In genomic region chr16:22704946-22705345, GRCm38 (mm10) we compare ENCODE assay signal across 15 mouse cellular contexts. TPM values are rescaled to one million over a fixed set of nuclear protein-coding genes. Genes with fewer than 3 reads are reported as not detected.
DNase-seq lines count a peak whose midpoint lies in the region; ATAC-seq and TF ChIP-seq lines count a peak whose summit lies in the region.
"Had no signal": no experiment of that assay in that cellular context is flagged by ENCODE, and none has a peak within 500 bp of the region (broad histone marks: within the 10 kb centered on the region; RNA-seq: fewer than 3 reads in every experiment).

No protein-coding gene starts in this region.

- 0 out of 2 replicates have a peak, but pooled peaks cover 4% of the 10 kb centered on the region for H3K4me1 ChIP-seq in hindbrain, postnatal 0 days (ENCODE audit: insufficient read depth, low read length)
- no peaks in the 10 kb centered on the region for H3K4me1 ChIP-seq in hindbrain, embryonic 16.5 days (ENCODE audit: control insufficient read depth, insufficient read depth, low read depth, low read length)
- H3K4me1 ChIP-seq in cerebellum, adult 2 months (ENCODE audit: control insufficient read depth, insufficient read depth, low read length): peaks cover 41% of the 10 kb centered on the region
- H3K4me1 ChIP-seq: limb, embryonic 15.5 days; megakaryocyte, embryonic 14.5 days had no signal

- DNase-seq in hindbrain, postnatal 0 days (ENCODE audit: low spot score): peak; percentile 25
- DNase-seq in cerebellum, adult 2 months: peak; percentile 93 to 97
- DNase-seq in heart, adult 18-20 months: peak; percentile 49 to 50
- DNase-seq in heart, postnatal 10 days: peak; percentile 24 to 56
- no peak for DNase-seq in urinary bladder, adult 2 months (ENCODE audit: low spot score)
- no peak for DNase-seq in testis, postnatal 10 days (ENCODE audit: low spot score)
- DNase-seq in kidney, postnatal 4 days: no peak
- DNase-seq: adrenal gland, postnatal 25 days; kidney, postnatal 36 days; lung, embryonic 14.5 days had no signal

- H3K9ac ChIP-seq in hindbrain, postnatal 0 days (replicated peaks; ENCODE audit: low read length): no peak overlapping the region
- H3K9ac ChIP-seq in hindbrain, embryonic 16.5 days (ENCODE audit: low read depth, low read length): no peak overlapping the region
- H3K9ac ChIP-seq: limb, embryonic 15.5 days; lung, embryonic 14.5 days had no signal

- TF ChIP-seq POLR2A in cerebellum, adult 2 months (IDR thresholded peaks at IDR 0.05; ENCODE audit: borderline replicate concordance, insufficient read depth, low read length): no peak

- no peak overlapping the region for H3K27ac ChIP-seq in hindbrain, postnatal 0 days
- H3K27ac ChIP-seq in hindbrain, embryonic 16.5 days (ENCODE audit: low read depth, low read length): no peak overlapping the region
- peak overlapping the region; percentile 88 for H3K27ac ChIP-seq in cerebellum, adult 2 months (ENCODE audit: insufficient read depth, low read length)
- H3K27ac ChIP-seq: limb, embryonic 15.5 days had no signal

- TF ChIP-seq CTCF in hindbrain, postnatal 0 days (IDR thresholded peaks at IDR 0.05; ENCODE audit: low read depth): no peak
- TF ChIP-seq CTCF in cerebellum, adult 2 months (IDR thresholded peaks at IDR 0.05; ENCODE audit: borderline replicate concordance, insufficient read depth, low read depth, low read length): peak; percentile 1; the same call in 1 of the 2 replicates

- whole genome bisulfite sequencing in hindbrain, postnatal 0 days: 52% methylated on average over 6 of the region's 6 CpGs
- WGBS in hindbrain, embryonic 16.5 days: 63% methylated on average over 6 of the region's 6 CpGs
- WGBS in cerebellum, adult 2 months: 4% methylated on average over 6 of the region's 6 CpGs

- no peak for ATAC-seq in hindbrain, postnatal 0 days
- no peak for ATAC-seq in hindbrain, embryonic 16.5 days
- ATAC-seq: intestine, postnatal 0 days had no signal

- no peaks in the 10 kb centered on the region for H3K27me3 ChIP-seq in hindbrain, postnatal 0 days (ENCODE audit: insufficient read depth, low read length)
- no peaks in the 10 kb centered on the region for H3K27me3 ChIP-seq in hindbrain, embryonic 16.5 days (replicated peaks; ENCODE audit: control insufficient read depth, insufficient read depth, low read length)
- no peaks in the 10 kb centered on the region for H3K27me3 ChIP-seq in cerebellum, adult 2 months (ENCODE audit: control insufficient read depth, insufficient read depth, low read length)
- H3K27me3 ChIP-seq: limb, embryonic 15.5 days had no signal

- H3K9me3 ChIP-seq in hindbrain, postnatal 0 days (ENCODE audit: low read length): no peaks in the 10 kb centered on the region
- no peaks in the 10 kb centered on the region for H3K9me3 ChIP-seq in hindbrain, embryonic 16.5 days (ENCODE audit: control insufficient read depth, low read length)
- H3K9me3 ChIP-seq: G1E; limb, embryonic 15.5 days; megakaryocyte, embryonic 14.5 days had no signal

- intact Hi-C loops in heart, postnatal 10 days (cut with DNase I): no loop called here

- no peak overlapping the region for H3K4me2 ChIP-seq in hindbrain, postnatal 0 days (ENCODE audit: low read depth, low read length)
- no peak overlapping the region for H3K4me2 ChIP-seq in hindbrain, embryonic 16.5 days (ENCODE audit: low read length)
- H3K4me2 ChIP-seq: limb, embryonic 15.5 days; lung, embryonic 14.5 days had no signal

- H3K4me3 ChIP-seq in hindbrain, postnatal 0 days (ENCODE audit: low read length): no peak overlapping the region
- no peak overlapping the region for H3K4me3 ChIP-seq in hindbrain, embryonic 16.5 days (ENCODE audit: low read length)
- H3K4me3 ChIP-seq in cerebellum, adult 2 months (replicated peaks; ENCODE audit: insufficient read depth, low read depth, low read length): no peak overlapping the region
- H3K4me3 ChIP-seq: limb, embryonic 15.5 days; megakaryocyte, embryonic 14.5 days had no signal

- H3K36me3 ChIP-seq in hindbrain, postnatal 0 days (ENCODE audit: insufficient read depth, low read length): no peaks in the 10 kb centered on the region
- no peaks in the 10 kb centered on the region for H3K36me3 ChIP-seq in hindbrain, embryonic 16.5 days (ENCODE audit: control insufficient read depth, insufficient read depth, low read length)
- H3K36me3 ChIP-seq: G1E; limb, embryonic 15.5 days had no signal

RNA-seq across cellular contexts. Expression of gene Dgkg, which starts 47.9 kb away (rescaled TPM):
- 10.3 and 12.5 TPM in 2 replicates for total RNA-seq in hindbrain, postnatal 0 days (2014; rRNA removed)
- polyA plus RNA-seq in hindbrain, postnatal 0 days (2015; fragmentation: Nextera tagmentation; extraction: Ambion mirVana): 6.1 and 6.5 TPM in 2 replicates
- polyA plus RNA-seq in hindbrain, embryonic 16.5 days (2015; fragmentation: Nextera tagmentation; extraction: Ambion mirVana): 6.7 and 6.9 TPM in 2 replicates
- 44.3 and 50.3 TPM in 2 replicates for polyA plus RNA-seq in cerebellum, adult 2 months (2012; rRNA removed)
- under 1 TPM; 0.28 to 0.35 TPM for total RNA-seq in heart, adult 18-20 months (2021)
- under 1 TPM; 0.62 to 0.84 TPM for total RNA-seq in heart, postnatal 10 days (2021)
- polyA plus RNA-seq in urinary bladder, adult 2 months (2012; rRNA removed): 0.52 and 0.81 TPM in 2 replicates
- polyA plus RNA-seq: G1E had no signal

Comparison
In these comparisons a context has a peak if more than half of its experiments do, and no peak if none do; other contexts are left out.
1. DNase-seq: peak in hindbrain, postnatal 0 days (single experiment), cerebellum, adult 2 months (2 of 2), heart, adult 18-20 months (2 of 2) and heart, postnatal 10 days (2 of 2); none in urinary bladder, adult 2 months (single experiment), testis, postnatal 10 days (single experiment) and kidney, postnatal 4 days (0 of 2).